In genomic region chr2:103743536-103743935, GRCm38 (mm10) we compare ENCODE assay signal across 11 mouse cellular contexts. TPM values are rescaled to one million over a fixed set of nuclear protein-coding genes. Genes with fewer than 3 reads are reported as not detected.
DNase-seq lines count a peak whose midpoint lies in the region; ATAC-seq and TF ChIP-seq lines count a peak whose summit lies in the region.
"Had no signal": no experiment of that assay in that cellular context is flagged by ENCODE, and none has a peak within 500 bp of the region (broad histone marks: within the 10 kb centered on the region; RNA-seq: fewer than 3 reads in every experiment).

No protein-coding gene starts in this region.

- no peak for TF ChIP-seq CTCF in heart, adult 2 months (IDR thresholded peaks at IDR 0.05)

- TF ChIP-seq EP300 in heart, adult 2 months (IDR thresholded peaks at IDR 0.05; ENCODE audit: insufficient read depth, low read depth, low read length) = 0 out of 2 replicates have a peak, but pooled peaks have one; percentile 10

- no peaks in the 10 kb centered on the region for H3K36me3 ChIP-seq in heart, adult 2 months (ENCODE audit: control insufficient read depth, insufficient read depth, low read length)
- H3K36me3 ChIP-seq in kidney, embryonic 15.5 days = peaks cover 75% of the 10 kb centered on the region

- H3K27ac ChIP-seq in heart, adult 2 months = no peak overlapping the region
- H3K27ac ChIP-seq in kidney, embryonic 15.5 days = no peak overlapping the region
- H3K27ac ChIP-seq: forebrain, embryonic 15.5 days; midbrain, embryonic 15.5 days had no signal

- no peak overlapping the region for H3K9ac ChIP-seq in heart, adult 2 months (ENCODE audit: low read depth, low read length)
- no peak overlapping the region for H3K9ac ChIP-seq in kidney, embryonic 15.5 days
- H3K9ac ChIP-seq: forebrain, embryonic 15.5 days; lung, embryonic 14.5 days; midbrain, embryonic 15.5 days had no signal

- 67% methylated on average over 2 of the region's 2 CpGs for WGBS in heart, adult 2 months
- 94% methylated on average over 2 of the region's 2 CpGs for WGBS in kidney, embryonic 15.5 days

- H3K27me3 ChIP-seq in heart, adult 2 months (ENCODE audit: control insufficient read depth, insufficient read depth, low read length) = no peaks in the 10 kb centered on the region
- H3K27me3 ChIP-seq in kidney, embryonic 15.5 days = no peaks in the 10 kb centered on the region
- H3K27me3 ChIP-seq: forebrain, embryonic 15.5 days; midbrain, embryonic 15.5 days had no signal

- intact Hi-C loops in heart, adult 2 months (cut with DNase I) = loop anchor here (5.0 to 10.0 kb wide), 2 partner anchors 124 to 289 kb away; no protein-coding TSS in a partner anchor
- intact Hi-C loops in heart, postnatal 25 days (cut with DNase I) = no loop called here
- intact Hi-C loops in heart, postnatal 36 days (cut with DNase I) = no loop called here

- no peak overlapping the region for H3K4me2 ChIP-seq in kidney, embryonic 15.5 days
- H3K4me2 ChIP-seq: forebrain, embryonic 15.5 days; lung, embryonic 14.5 days; midbrain, embryonic 15.5 days had no signal

- ATAC-seq in kidney, embryonic 15.5 days (replicated peaks; ENCODE audit: low FRiP score) = no peak
- ATAC-seq: intestine, postnatal 0 days had no signal

- no peaks in the 10 kb centered on the region for H3K4me1 ChIP-seq in heart, adult 2 months (ENCODE audit: control insufficient read depth, insufficient read depth, low read length)
- H3K4me1 ChIP-seq in kidney, embryonic 15.5 days = no peaks in the 10 kb centered on the region
- H3K4me1 ChIP-seq: forebrain, embryonic 15.5 days; midbrain, embryonic 15.5 days had no signal

- no peak overlapping the region for H3K4me3 ChIP-seq in heart, adult 2 months
- no peak overlapping the region for H3K4me3 ChIP-seq in kidney, embryonic 15.5 days (replicated peaks)
- H3K4me3 ChIP-seq: forebrain, embryonic 15.5 days; midbrain, embryonic 15.5 days had no signal

- no peaks in the 10 kb centered on the region for H3K9me3 ChIP-seq in kidney, embryonic 15.5 days (replicated peaks)
- H3K9me3 ChIP-seq: forebrain, embryonic 15.5 days; midbrain, embryonic 15.5 days had no signal

- H3K79me2 ChIP-seq in heart, adult 2 months (replicated peaks; ENCODE audit: control insufficient read depth, insufficient read depth, low read length) = no peaks in the 10 kb centered on the region

- DNase-seq in heart, adult 2 months = peak; percentile 37 to 70
- DNase-seq in heart, postnatal 25 days (ENCODE audit: low spot score) = no peak
- peak; percentile 26 for DNase-seq in kidney, postnatal 14 days
- DNase-seq in adrenal gland, postnatal 10 days = peak; percentile 36
- peak; percentile 13 to 27 for DNase-seq in heart, postnatal 36 days
- DNase-seq in frontal cortex, adult 2 months (ENCODE audit: extremely low spot score in 1 of 2, low spot score in 1 of 2) = no peak

- no peak for TF ChIP-seq POLR2A in heart, adult 2 months (IDR thresholded peaks at IDR 0.05; ENCODE audit: insufficient read depth, low read depth, low read length)

RNA-seq across cellular contexts. Expression of gene Nat10, which starts 17.5 kb away (rescaled TPM):
- 10 to 100 TPM; 14.0 to 14.2 TPM for total RNA-seq in heart, adult 2 months (2021)
- 26.1 and 30.4 TPM in 2 replicates for polyA plus RNA-seq in heart, adult 2 months (2012; rRNA removed)
- total RNA-seq in heart, postnatal 25 days (2021) = 10 to 100 TPM; 12.7 to 13.7 TPM
- polyA plus RNA-seq in kidney, embryonic 15.5 days (2015; fragmentation: Nextera tagmentation; extraction: Ambion mirVana) = 25.3 and 27.4 TPM in 2 replicates
- 10 to 100 TPM; 28.3 to 49.3 TPM for total RNA-seq in adrenal gland, postnatal 10 days (2021)
- total RNA-seq in heart, postnatal 36 days (2021) = 10 to 100 TPM; 13.3 to 16.2 TPM
- 43.2 and 55.7 TPM in 2 replicates for polyA plus RNA-seq in frontal cortex, adult 2 months (2012; rRNA removed)

RNA-seq across cellular contexts. Expression of gene Caprin1, which starts 53.9 kb away (rescaled TPM):
- total RNA-seq in heart, adult 2 months (2021) = 100 to 1,000 TPM; 190 to 204 TPM
- polyA plus RNA-seq in heart, adult 2 months (2012; rRNA removed) = 56.1 and 94.6 TPM in 2 replicates
- 100 to 1,000 TPM; 197 to 217 TPM for total RNA-seq in heart, postnatal 25 days (2021)
- polyA plus RNA-seq in kidney, embryonic 15.5 days (2015; fragmentation: Nextera tagmentation; extraction: Ambion mirVana) = 330 and 337 TPM in 2 replicates
- 100 to 1,000 TPM; 354 to 414 TPM for total RNA-seq in adrenal gland, postnatal 10 days (2021)
- total RNA-seq in heart, postnatal 36 days (2021) = 100 to 1,000 TPM; 186 to 200 TPM
- polyA plus RNA-seq in frontal cortex, adult 2 months (2012; rRNA removed) = 160 and 174 TPM in 2 replicates

Comparison
In these comparisons a context has a peak if more than half of its experiments do, and no peak if none do; other contexts are left out.
1. DNase-seq: peak in heart, adult 2 months (2 of 2), kidney, postnatal 14 days (single experiment), adrenal gland, postnatal 10 days (single experiment) and heart, postnatal 36 days (2 of 2); none in heart, postnatal 25 days (single experiment) and frontal cortex, adult 2 months (0 of 2).